In genomic region chr6:100705366-100705811, GRCm38 (mm10) we compare ENCODE assay signal across 8 mouse cellular contexts. TPM values are rescaled to one million over a fixed set of nuclear protein-coding genes. Genes with fewer than 3 reads are reported as not detected.
A peak's percentile ranks its signal among the peaks of the same experiment; 100 is the strongest.
DNase-seq lines count a peak whose midpoint lies in the region; ATAC-seq and TF ChIP-seq lines count a peak whose summit lies in the region.

No protein-coding gene starts in this region.

- peak overlapping the region; percentile 69 for H3K4me2 ChIP-seq in liver, embryonic 12.5 days

- H3K4me3 ChIP-seq in testis, adult 2 months (ENCODE audit: control insufficient read depth, low read depth, low read length): peak overlapping the region; percentile 75
- H3K4me3 ChIP-seq in liver, embryonic 12.5 days: peak overlapping the region; percentile 51; the same call in 1 of the 2 replicates

- no peak for ATAC-seq in liver, embryonic 12.5 days

- H3K27me3 ChIP-seq in testis, adult 2 months (ENCODE audit: control insufficient read depth, insufficient read depth, low read length): no peaks in the 10 kb centered on the region
- peaks cover 55% of the 10 kb centered on the region for H3K27me3 ChIP-seq in liver, embryonic 12.5 days (replicated peaks)

- H3K4me1 ChIP-seq in testis, adult 2 months (ENCODE audit: control insufficient read depth, insufficient read depth, low read length): peaks cover 11% of the 10 kb centered on the region
- no peaks in the 10 kb centered on the region; the same call in 1 of the 2 replicates for H3K4me1 ChIP-seq in liver, embryonic 12.5 days

- H3K9ac ChIP-seq in liver, embryonic 12.5 days: no peak overlapping the region

- no peak for TF ChIP-seq POLR2A in testis, adult 2 months (IDR thresholded peaks at IDR 0.05; ENCODE audit: control insufficient read depth, low read depth, low read length)

- no peaks in the 10 kb centered on the region for H3K36me3 ChIP-seq in testis, adult 2 months (ENCODE audit: control insufficient read depth, insufficient read depth, low read length)
- H3K36me3 ChIP-seq in liver, embryonic 12.5 days: no peaks in the 10 kb centered on the region

- WGBS in liver, embryonic 12.5 days (ENCODE audit: insufficient replicate concordance): 2% methylated on average over 15 of the region's 15 CpGs

- H3K9me3 ChIP-seq in liver, embryonic 12.5 days (replicated peaks): no peaks in the 10 kb centered on the region

- no peak for TF ChIP-seq CTCF in testis, adult 2 months (IDR thresholded peaks at IDR 0.05; ENCODE audit: control insufficient read depth, insufficient read depth, insufficient replicate concordance, low read depth, low read length)

- no peak overlapping the region for H3K27ac ChIP-seq in testis, adult 2 months (ENCODE audit: control insufficient read depth, insufficient read depth, low read depth, low read length)
- no peak overlapping the region for H3K27ac ChIP-seq in liver, embryonic 12.5 days

- no peak for DNase-seq in testis, postnatal 10 days (ENCODE audit: low spot score)
- DNase-seq in forelimb bud, embryonic 11.5 days (ENCODE audit: low read depth, low spot score): peak; percentile 49
- no peak for DNase-seq in right cerebral cortex, postnatal 10 days (ENCODE audit: low spot score in 2 of 2)
- no peak for DNase-seq in spleen, adult 12 weeks (ENCODE audit: low spot score)
- no peak for DNase-seq in right cerebral cortex, postnatal 4 days
- DNase-seq in thymus, postnatal 25 days: no peak

RNA-seq across cellular contexts. Expression of gene Gxylt2, which starts 0.9 kb away (rescaled TPM):
- 1.6 and 2.0 TPM in 2 replicates for polyA plus RNA-seq in testis, adult 2 months (2012; rRNA removed)
- polyA plus RNA-seq in liver, embryonic 12.5 days (2016; fragmentation: Nextera tagmentation; extraction: Ambion mirVana): 0.37 and 0.39 TPM in 2 replicates

RNA-seq across cellular contexts. Expression of gene Shq1, which starts 34.4 kb away (rescaled TPM):
- polyA plus RNA-seq in testis, adult 2 months (2012; rRNA removed): 5.3 and 5.8 TPM in 2 replicates
- polyA plus RNA-seq in liver, embryonic 12.5 days (2016; fragmentation: Nextera tagmentation; extraction: Ambion mirVana): 18.5 and 18.9 TPM in 2 replicates
